Mouse (Mus musculus): ENCODE measurements at regions not wholly inside any gene's neighbourhood (a gene's known extent, or its start where the extent isn't known, plus 50 kb on each side); places are given as distances from the start of the nearest gene placed in this dataset.

GRCm38 (mm10) chr7:62085120-62085849 lies 261.1 kb upstream of the Ndn start:
- no peak for TF ChIP-seq CTCF (IDR thresholded peaks at IDR 0.05; ENCODE audit: low read depth)
- no peaks in the 10 kb centered on the region for H3K36me3 ChIP-seq (ENCODE audit: insufficient read depth)
- no peak overlapping the region for H3K9ac ChIP-seq
- peak overlapping the region; percentile 4; the same call in 1 of the 2 replicates for H3K27ac ChIP-seq (ENCODE audit: low read depth, low read length)
- no peak overlapping the region for H3K4me2 ChIP-seq (ENCODE audit: low read depth)
- ATAC-seq: peak; percentile 96
- H3K9me3 ChIP-seq (ENCODE audit: low read length): no peaks in the 10 kb centered on the region
- H3K4me1 ChIP-seq (ENCODE audit: insufficient read depth): no peaks in the 10 kb centered on the region
- peak; percentile 51 for DNase-seq
- no peaks in the 10 kb centered on the region for H3K27me3 ChIP-seq (ENCODE audit: insufficient read depth, low read length)
- no peak overlapping the region for H3K4me3 ChIP-seq (ENCODE audit: low read depth, low read length)

Small RNA genes in the stretch of these regions (microRNA-seq; reads per million reads assigned to microRNA genes)
- gene Gm24923 (0 to 0.12 reads per million in 2 experiments), gene Mir344-2 (0 reads per million in 2 experiments), gene Mir344f (17.0 to 22.5 reads per million in 2 experiments), gene Mir344g (3.5 to 4.3 reads per million in 2 experiments), gene Mir344i (0 to 0.24 reads per million in 2 experiments)
